Mouse (Mus musculus) kidney, postnatal 0 days (tissue): ENCODE measurements around the gene H2-DMb1. TPM values are rescaled to one million over a fixed set of nuclear protein-coding genes. Genes with fewer than 3 reads are reported as not detected.

Source experiments
- ATAC-seq: fragments of 200-750 bp; cut with Nextera tagmentation; replicated peaks from 2 replicates; pipeline ENCODE4 v1.8.0; 2017; ENCODE audit warnings: low read depth, moderate number of reproducible peaks, moderate TSS enrichment, moderate library complexity; ENCODE audit not compliant: low FRiP score
- DNase-seq: peaks from one replicate; pipeline ENCODE4 v3.0.0-alpha.2; 2016; ENCODE audit warnings: low spot score
- H3K27ac ChIP-seq: fragments of 300-500 bp; sonication (generic); 2 replicates; pipeline ENCODE4 v1.5.1; 2014; ENCODE audit warnings: mild to moderate bottlenecking
- H3K27me3 ChIP-seq: fragments of 300-500 bp; sonication (generic); 2 replicates; pipeline ENCODE4 v1.6.1; 2014; ENCODE audit warnings: low read length, mixed read lengths; ENCODE audit not compliant: insufficient read depth
- H3K36me3 ChIP-seq: fragments of 300-500 bp; sonication (generic); 2 replicates; pipeline ENCODE4 v1.6.1; 2014; ENCODE audit warnings: low read length, mixed read lengths; ENCODE audit not compliant: insufficient read depth
- H3K4me1 ChIP-seq: fragments of 300-500 bp; sonication (generic); replicated peaks from 2 replicates; pipeline ENCODE4 v1.6.1; 2014; ENCODE audit warnings: antibody characterized with exemption, low read length, mixed read lengths; ENCODE audit not compliant: insufficient read depth
- H3K4me2 ChIP-seq: fragments of 300-500 bp; sonication (generic); 2 replicates; pipeline ENCODE4 v1.6.1; 2014; ENCODE audit warnings: mild to moderate bottlenecking, low read length, moderate library complexity, mixed read lengths
- H3K4me3 ChIP-seq: fragments of 300-500 bp; sonication (generic); replicated peaks from 2 replicates; pipeline ENCODE4 v1.5.1; 2014; ENCODE audit warnings: low read depth, low read length
- H3K9ac ChIP-seq: fragments of 300-500 bp; sonication (generic); 2 replicates; pipeline ENCODE4 v1.6.1; 2014; ENCODE audit warnings: low read depth, low read length
- H3K9me3 ChIP-seq: fragments of 300-500 bp; sonication (generic); replicated peaks from 2 replicates; pipeline ENCODE4 v1.6.1; 2016; ENCODE audit warnings: low read length, inconsistent platforms, mixed read lengths
- CTCF ChIP-seq: IDR thresholded peaks from 2 replicates; pipeline ENCODE4 v1.5.1; 2016; ENCODE audit warnings: antibody characterized with exemption, low read depth, mild to moderate bottlenecking, moderate library complexity
- WGBS: fragments of 180-500 bp; shearing (Covaris S2); extraction: QIAGEN DNeasy Blood & Tissue Kit; methylation state at CpG from one replicate; pipeline ENCODE4 v1.1.7; 2014; 5-methylcytosine and 5-hydroxymethylcytosine counted together
- polyA plus RNA-seq: library from polyadenylated mRNA; unstranded; fragments of >200 nt; fragmentation: Nextera tagmentation; extraction: Ambion mirVana; gene quantifications from 2 replicates; pipeline ENCODE4 v1.2.1, GENCODE M21; 2015

Gene H2-DMb1
- polyA plus RNA-seq, 1 experiment from 2014 or later, result 12.9 TPM

DNA sequence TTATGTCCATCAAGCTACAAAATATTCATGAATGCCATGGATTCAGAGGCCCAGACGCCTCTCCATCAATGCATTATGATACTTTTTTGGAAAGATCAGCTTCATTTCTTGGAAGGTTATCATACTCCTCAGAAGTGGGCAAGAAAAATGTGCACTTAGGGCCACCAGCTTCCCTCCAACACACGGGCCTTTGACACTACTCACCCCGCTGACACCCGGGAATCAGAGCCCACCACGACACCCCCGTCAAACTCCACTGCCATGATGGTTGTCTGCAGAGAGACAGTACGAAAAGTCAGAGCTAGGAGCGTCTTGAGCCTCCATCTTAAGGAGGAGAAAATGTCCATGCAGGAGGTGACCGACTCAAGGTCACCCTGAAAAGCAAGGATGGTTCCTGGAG lies 32.7 kb downstream of the H2-DMb1 start:
- TF ChIP-seq CTCF, result no peak
- Histone ChIP-seq H3K27me3 (peaks cover 7% of the 10 kb centered on the region; the same call in 1 of the 2 replicates), H3K4me2 (no peak overlapping the region), H3K9me3 (no peaks in the 10 kb centered on the region), H3K9ac (no peak overlapping the region), H3K36me3 (no peaks in the 10 kb centered on the region), H3K4me1 (no peaks in the 10 kb centered on the region; the same call in 1 of the 2 replicates), H3K4me3 (no peak overlapping the region), H3K27ac (no peak overlapping the region)
- no peak for ATAC-seq
- 90% methylated on average over 9 of the region's 9 CpGs for WGBS
- DNase-seq, result no peak

DNA sequence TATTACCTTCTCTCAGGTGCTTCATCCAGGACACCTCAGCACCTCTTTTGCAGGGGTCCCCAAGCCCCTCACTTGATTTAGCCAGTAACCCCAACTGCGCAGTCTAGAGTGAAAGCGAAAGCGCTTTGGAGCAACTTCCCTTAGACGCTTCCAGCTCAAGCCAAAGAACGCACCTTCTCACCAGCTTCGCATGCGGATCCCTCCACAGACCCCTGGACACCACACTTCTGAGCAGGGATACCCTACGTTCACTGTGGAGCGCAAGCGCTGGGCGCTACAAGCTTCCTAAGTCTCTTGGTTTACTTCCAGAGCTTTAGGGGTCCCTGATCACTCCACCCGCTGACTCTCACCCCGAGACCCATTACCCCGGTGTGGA lies 34.0 kb downstream of the H2-DMb1 start:
- no peak; the same call in 1 of the 2 replicates for ATAC-seq
- Histone ChIP-seq H3K9ac (peak overlapping the region; percentile 23; the same call in 1 of the 2 replicates), H3K4me1 (no peaks in the 10 kb centered on the region; the same call in 1 of the 2 replicates), H3K4me2 (peak overlapping the region; percentile 68), H3K27me3 (peaks cover 11% of the 10 kb centered on the region), H3K4me3 (peak overlapping the region; percentile 69), H3K9me3 (no peaks in the 10 kb centered on the region), H3K36me3 (0 out of 2 replicates have a peak, but pooled peaks cover 3% of the 10 kb centered on the region), H3K27ac (no peak overlapping the region)
- no peak for TF ChIP-seq CTCF
- DNase-seq, result no peak
- 5% methylated on average over 14 of the region's 14 CpGs for WGBS

DNA sequence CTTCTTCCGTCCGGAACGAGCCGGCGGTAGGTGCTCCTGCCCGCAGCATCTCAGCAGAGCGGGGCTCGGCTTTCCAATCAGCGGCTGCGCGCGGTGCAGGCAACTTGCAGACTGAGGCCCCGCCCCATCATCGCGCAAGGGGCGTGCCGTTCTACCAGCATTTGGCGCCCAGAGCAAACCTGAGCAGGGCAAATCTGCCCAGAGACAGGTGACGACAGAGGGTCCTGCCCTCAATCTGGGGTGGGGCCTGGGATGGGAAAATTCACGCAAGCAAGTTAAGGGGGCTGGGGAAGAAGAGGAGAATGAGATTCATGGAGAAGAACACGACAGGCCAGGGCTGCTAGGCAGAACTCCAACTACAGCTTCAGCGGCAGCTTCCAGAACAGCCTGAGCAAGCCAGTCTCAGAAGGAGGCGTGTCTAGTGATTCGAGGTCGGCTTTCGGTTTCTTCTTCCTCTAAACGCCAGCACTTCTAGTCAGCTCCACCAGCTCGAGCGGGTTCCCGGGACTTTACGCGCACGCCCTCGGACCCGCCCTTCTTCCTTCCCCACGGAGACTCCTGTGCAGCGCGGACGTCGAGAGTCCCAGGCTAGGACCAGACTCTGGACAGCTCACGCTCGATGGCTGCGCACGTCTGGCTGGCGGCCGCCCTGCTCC lies 34.5 kb downstream of the H2-DMb1 start, which contains the start of the genes Tap1 and Psmb9:
Gene Tap1 (plus strand): TSS at position 293 of the 656 bp plus-strand sequence.
Gene Psmb9 (minus strand): TSS at position 504 of the 656 bp plus-strand sequence.
- H3K27ac ChIP-seq, result peak within 1 kb of the TSS; percentile 75
- ATAC-seq (peak; percentile 96), DNase-seq (peak; percentile 98)
- H3K4me2 ChIP-seq, result peak within 1 kb of the TSS; percentile 68
- 0 out of 2 replicates have a peak, but pooled peaks cover 3% of the 10 kb centered on the region for H3K36me3 ChIP-seq
- H3K4me3 ChIP-seq, result peak within 1 kb of the TSS; percentile 69
- H3K9me3 ChIP-seq, result no peaks in the 10 kb centered on the region
- no peak for TF ChIP-seq CTCF
- H3K27me3 ChIP-seq, result peaks cover 12% of the 10 kb centered on the region
- under 1% methylated on average over 46 of the region's 46 CpGs for WGBS
- H3K4me1 ChIP-seq, result no peaks in the 10 kb centered on the region; the same call in 1 of the 2 replicates
- H3K9ac ChIP-seq, result peak within 1 kb of the TSS; percentile 69

DNA sequence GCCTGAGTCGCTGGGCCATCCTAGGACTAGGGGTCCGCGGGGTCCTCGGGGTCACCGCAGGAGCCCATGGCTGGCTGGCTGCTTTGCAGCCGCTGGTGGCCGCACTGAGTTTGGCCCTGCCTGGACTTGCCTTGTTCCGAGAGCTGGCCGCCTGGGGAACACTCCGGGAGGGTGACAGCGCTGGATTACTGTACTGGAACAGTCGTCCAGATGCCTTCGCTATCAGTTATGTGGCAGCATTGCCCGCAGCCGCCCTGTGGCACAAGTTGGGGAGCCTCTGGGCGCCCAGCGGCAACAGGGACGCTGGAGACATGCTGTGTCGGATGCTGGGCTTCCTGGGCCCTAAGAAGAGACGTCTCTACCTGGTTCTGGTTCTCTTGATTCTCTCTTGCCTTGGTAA lies 35.1 kb downstream of the H2-DMb1 start:
- no peak for ATAC-seq

DNA sequence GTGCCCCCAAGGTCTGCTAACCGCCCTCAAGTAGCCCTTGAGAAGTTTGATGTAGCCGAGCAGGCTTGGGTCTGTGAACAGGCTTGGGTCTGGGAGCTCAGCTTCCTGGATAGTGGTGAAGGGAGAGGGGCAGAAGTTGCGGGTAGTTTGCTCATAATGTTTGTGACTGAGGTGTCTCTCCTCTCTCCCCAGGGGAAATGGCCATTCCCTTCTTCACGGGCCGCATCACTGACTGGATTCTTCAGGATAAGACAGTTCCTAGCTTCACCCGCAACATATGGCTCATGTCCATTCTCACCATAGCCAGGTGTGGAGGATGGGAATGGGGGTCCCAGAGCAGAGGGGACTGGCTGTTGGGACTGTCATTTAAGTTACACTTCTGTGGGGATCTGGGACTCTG lies 36.1 kb downstream of the H2-DMb1 start:
- WGBS, result 79% methylated on average over 6 of the region's 6 CpGs
- 0 out of 2 replicates have a peak, but pooled peaks cover 3% of the 10 kb centered on the region for H3K36me3 ChIP-seq
- H3K27ac ChIP-seq, result no peak overlapping the region
- H3K9ac ChIP-seq, result no peak overlapping the region
- DNase-seq (no peak), ATAC-seq (no peak)
- no peaks in the 10 kb centered on the region for H3K9me3 ChIP-seq
- no peak overlapping the region for H3K4me3 ChIP-seq
- H3K4me1 ChIP-seq, result no peaks in the 10 kb centered on the region; the same call in 1 of the 2 replicates
- peaks cover 21% of the 10 kb centered on the region for H3K27me3 ChIP-seq
- no peak for TF ChIP-seq CTCF
- H3K4me2 ChIP-seq, result no peak overlapping the region

More for the DNA sequence above, 35.1 kb downstream of the H2-DMb1 start:
- H3K27me3 ChIP-seq, result peaks cover 14% of the 10 kb centered on the region
- TF ChIP-seq CTCF, result no peak
- 0 out of 2 replicates have a peak, but pooled peaks cover 3% of the 10 kb centered on the region for H3K36me3 ChIP-seq
- H3K9me3 ChIP-seq, result no peaks in the 10 kb centered on the region
- peak overlapping the region; percentile 69 for H3K9ac ChIP-seq
- DNase-seq, result peak; percentile 22
- H3K4me1 ChIP-seq, result no peaks in the 10 kb centered on the region; the same call in 1 of the 2 replicates
- H3K27ac ChIP-seq, result peak overlapping the region; percentile 75
- peak overlapping the region; percentile 68 for H3K4me2 ChIP-seq
- H3K4me3 ChIP-seq, result peak overlapping the region; percentile 69
- 3% methylated on average over 20 of the region's 20 CpGs for WGBS

DNA sequence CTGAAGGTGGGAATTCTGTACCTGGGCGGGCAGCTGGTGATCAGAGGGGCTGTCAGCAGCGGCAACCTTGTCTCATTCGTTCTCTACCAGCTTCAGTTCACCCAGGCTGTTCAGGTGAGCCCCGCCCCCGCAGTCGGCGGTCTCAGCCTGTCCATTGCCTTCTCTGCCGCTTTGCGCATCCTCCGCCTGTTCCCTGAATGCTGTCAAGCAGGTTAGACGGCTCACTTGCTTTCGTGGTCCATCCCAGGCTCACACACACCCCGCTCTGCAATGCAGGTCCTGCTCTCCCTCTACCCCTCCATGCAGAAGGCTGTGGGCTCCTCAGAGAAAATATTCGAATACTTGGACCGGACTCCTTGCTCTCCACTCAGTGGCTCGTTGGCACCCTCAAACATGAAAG lies 40.0 kb downstream of the H2-DMb1 start:
- H3K4me1 ChIP-seq, result no peaks in the 10 kb centered on the region; the same call in 1 of the 2 replicates

More for the DNA sequence above, 40.0 kb downstream of the H2-DMb1 start:
- Histone ChIP-seq H3K27ac (no peak overlapping the region), H3K4me3 (no peak overlapping the region), H3K9me3 (no peaks in the 10 kb centered on the region), H3K4me2 (no peak overlapping the region), H3K36me3 (0 out of 2 replicates have a peak, but pooled peaks cover 7% of the 10 kb centered on the region), H3K27me3 (peaks cover 22% of the 10 kb centered on the region), H3K9ac (no peak overlapping the region)
- no peak for DNase-seq
- TF ChIP-seq CTCF, result no peak
- ATAC-seq, result no peak; the same call in 1 of the 2 replicates
- WGBS, result 24% methylated on average over 16 of the region's 16 CpGs
